Mouse (Mus musculus): ENCODE data around the gene Gsdme. TPM values are rescaled to one million over a fixed set of nuclear protein-coding genes. Genes with fewer than 3 reads are reported as not detected.

Gene Gsdme
- polyA plus RNA-seq, 1 experiment from 2014 or later, result 32.4 TPM

GRCm38 (mm10) chr6:50163013-50163412, 100.6 kb downstream of the Gsdme start:
- WGBS (ENCODE audit: insufficient replicate concordance), result 82% methylated on average over 3 of the region's 3 CpGs
- Histone ChIP-seq H3K9ac (ENCODE audit: low read depth, low read length) (no peak overlapping the region), H3K27me3 (ENCODE audit: control insufficient read depth, insufficient read depth, low read length) (no peaks in the 10 kb centered on the region), H3K4me3 (ENCODE audit: low read depth, low read length) (no peak overlapping the region), H3K9me3 (replicated peaks; ENCODE audit: control insufficient read depth, low read length) (no peaks in the 10 kb centered on the region), H3K36me3 (ENCODE audit: control insufficient read depth, insufficient read depth, low read length) (no peaks in the 10 kb centered on the region), H3K4me1 (ENCODE audit: control insufficient read depth, insufficient read depth, low read length) (no peaks in the 10 kb centered on the region), H3K27ac (ENCODE audit: low read depth, low read length) (no peak overlapping the region), H3K4me2 (no peak overlapping the region)
- no peak for ATAC-seq (replicated peaks; ENCODE audit: insufficient number of reproducible peaks, low FRiP score, low TSS enrichment)

- Histone ChIP-seq H3K4me2 (no peak overlapping the region), H3K36me3 (ENCODE audit: control insufficient read depth, insufficient read depth, low read length) (no peaks in the 10 kb centered on the region), H3K27ac (ENCODE audit: low read depth, low read length) (no peak overlapping the region), H3K27me3 (ENCODE audit: control insufficient read depth, insufficient read depth, low read length) (no peaks in the 10 kb centered on the region), H3K4me1 (ENCODE audit: control insufficient read depth, insufficient read depth, low read length) (no peaks in the 10 kb centered on the region), H3K9ac (ENCODE audit: low read depth, low read length) (no peak overlapping the region), H3K9me3 (replicated peaks; ENCODE audit: control insufficient read depth, low read length) (no peaks in the 10 kb centered on the region), H3K4me3 (ENCODE audit: low read depth, low read length) (no peak overlapping the region)
- 91% methylated on average over 6 of the region's 6 CpGs for WGBS (ENCODE audit: insufficient replicate concordance)
- no peak for ATAC-seq (replicated peaks; ENCODE audit: insufficient number of reproducible peaks, low FRiP score, low TSS enrichment)
Measured at GRCm38 (mm10) chr6:50159842-50160241, 103.8 kb downstream of the Gsdme start.

- H3K4me1 ChIP-seq (ENCODE audit: control insufficient read depth, insufficient read depth, low read length), result no peaks in the 10 kb centered on the region
- H3K27me3 ChIP-seq (ENCODE audit: control insufficient read depth, insufficient read depth, low read length), result no peaks in the 10 kb centered on the region
- no peak overlapping the region for H3K4me3 ChIP-seq (ENCODE audit: low read depth, low read length)
- H3K27ac ChIP-seq (ENCODE audit: low read depth, low read length), result no peak overlapping the region
- no peak for ATAC-seq (replicated peaks; ENCODE audit: insufficient number of reproducible peaks, low FRiP score, low TSS enrichment)
- H3K36me3 ChIP-seq (ENCODE audit: control insufficient read depth, insufficient read depth, low read length), result no peaks in the 10 kb centered on the region
- no peak overlapping the region for H3K9ac ChIP-seq (ENCODE audit: low read depth, low read length)
- H3K4me2 ChIP-seq, result no peak overlapping the region
- WGBS (ENCODE audit: insufficient replicate concordance), result 91% methylated on average over 4 of the region's 4 CpGs
- H3K9me3 ChIP-seq (replicated peaks; ENCODE audit: control insufficient read depth, low read length), result no peaks in the 10 kb centered on the region
Measured at GRCm38 (mm10) chr6:50149378-50149777, 114.3 kb downstream of the Gsdme start.

GRCm38 (mm10) chr6:50146158-50146557, 117.5 kb downstream of the Gsdme start:
- Histone ChIP-seq H3K4me3 (ENCODE audit: low read depth, low read length) (no peak overlapping the region), H3K4me2 (no peak overlapping the region), H3K4me1 (ENCODE audit: control insufficient read depth, insufficient read depth, low read length) (no peaks in the 10 kb centered on the region), H3K27ac (ENCODE audit: low read depth, low read length) (no peak overlapping the region), H3K9me3 (replicated peaks; ENCODE audit: control insufficient read depth, low read length) (no peaks in the 10 kb centered on the region), H3K36me3 (ENCODE audit: control insufficient read depth, insufficient read depth, low read length) (no peaks in the 10 kb centered on the region), H3K9ac (ENCODE audit: low read depth, low read length) (no peak overlapping the region), H3K27me3 (ENCODE audit: control insufficient read depth, insufficient read depth, low read length) (no peaks in the 10 kb centered on the region)
- no peak for ATAC-seq (replicated peaks; ENCODE audit: insufficient number of reproducible peaks, low FRiP score, low TSS enrichment)

GRCm38 (mm10) chr6:50139526-50139925, 124.1 kb downstream of the Gsdme start:
- Histone ChIP-seq H3K4me1 (ENCODE audit: control insufficient read depth, insufficient read depth, low read length) (no peaks in the 10 kb centered on the region), H3K4me2 (no peak overlapping the region), H3K9ac (ENCODE audit: low read depth, low read length) (no peak overlapping the region), H3K27me3 (ENCODE audit: control insufficient read depth, insufficient read depth, low read length) (no peaks in the 10 kb centered on the region), H3K9me3 (replicated peaks; ENCODE audit: control insufficient read depth, low read length) (no peaks in the 10 kb centered on the region), H3K27ac (ENCODE audit: low read depth, low read length) (no peak overlapping the region), H3K4me3 (ENCODE audit: low read depth, low read length) (no peak overlapping the region), H3K36me3 (ENCODE audit: control insufficient read depth, insufficient read depth, low read length) (no peaks in the 10 kb centered on the region)
- WGBS (ENCODE audit: insufficient replicate concordance), result 92% methylated on average over 3 of the region's 3 CpGs
- ATAC-seq (replicated peaks; ENCODE audit: insufficient number of reproducible peaks, low FRiP score, low TSS enrichment), result no peak

Other genes starting within 250 kb of the Gsdme start
- 52.3 and 60.8 TPM in 2 replicates for gene Mpp6, start 153.6 kb downstream of the Gsdme start, polyA plus RNA-seq (2014; fragmentation: Nextera tagmentation; extraction: Ambion mirVana)
- gene Osbpl3, start 192.3 kb upstream of the Gsdme start, polyA plus RNA-seq (2014; fragmentation: Nextera tagmentation; extraction: Ambion mirVana), result 9.3 and 13.3 TPM in 2 replicates